Mouse (Mus musculus): ENCODE measurements around the gene Immp2l.

The Immp2l gene

GRCm38 (mm10) chr12:41050945-41051344, 27.1 kb downstream of the Immp2l start:
- no peak for DNase-seq (ENCODE audit: low read depth)

DNA sequence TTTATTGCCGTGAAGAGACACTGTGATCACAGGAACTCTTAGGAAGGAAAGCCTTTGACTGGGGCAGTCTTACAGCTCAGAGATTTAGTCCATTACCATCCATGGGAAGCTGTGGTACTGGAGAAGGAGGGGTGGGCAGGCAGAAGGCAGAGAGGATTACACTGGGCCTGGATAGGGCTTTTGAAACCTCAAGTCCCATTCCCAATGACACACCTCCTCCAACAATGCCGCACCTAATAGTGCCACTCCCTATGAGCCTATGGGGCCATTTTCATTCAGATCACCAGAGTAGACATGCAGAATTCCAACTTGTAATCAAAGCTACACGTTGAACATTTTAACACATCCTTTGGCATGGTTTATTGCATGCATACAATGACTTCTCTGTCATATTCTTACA, 29.0 kb downstream of the Immp2l start:
- DNase-seq (ENCODE audit: low read depth), result no peak

DNA sequence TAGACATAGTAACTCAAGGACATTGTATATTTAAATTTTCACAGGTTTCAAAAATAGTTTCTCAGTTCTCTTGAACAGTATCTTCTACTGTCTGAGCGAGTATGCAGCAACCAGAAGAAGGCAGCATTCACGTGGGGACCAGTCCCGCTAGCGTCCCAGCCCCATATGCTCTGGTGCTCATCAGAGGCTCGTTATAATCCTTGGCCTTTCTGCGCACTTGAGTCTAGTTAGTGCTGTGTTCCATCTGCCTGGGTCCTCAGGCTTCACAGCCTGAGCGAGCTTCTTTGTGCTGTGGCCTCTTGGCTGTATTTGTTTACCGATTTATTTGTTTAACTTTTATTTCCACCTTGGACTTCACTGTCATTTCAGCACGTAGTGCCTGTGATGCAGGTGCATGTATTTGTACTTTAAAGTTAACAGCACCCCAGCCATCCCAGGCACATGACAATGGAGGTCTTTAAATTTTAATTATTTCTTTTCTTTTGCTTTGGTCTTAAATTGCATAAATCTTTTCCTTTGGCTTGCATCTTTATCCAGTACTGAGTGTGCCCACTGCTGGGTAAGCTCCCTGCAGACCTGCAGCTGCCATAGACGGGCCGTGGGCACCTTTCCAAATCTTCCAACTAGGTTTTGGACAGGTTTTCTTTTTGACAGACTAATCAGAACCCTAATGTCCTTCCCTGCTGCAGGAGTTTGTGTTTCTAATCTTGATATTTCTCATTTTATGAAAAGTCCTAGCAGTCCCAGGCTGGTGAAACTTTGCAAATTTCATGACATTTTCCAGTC, 30.3 kb downstream of the Immp2l start:
- no peak for DNase-seq (ENCODE audit: low read depth)

GRCm38 (mm10) chr12:41055941-41056340, 32.1 kb downstream of the Immp2l start:
- no peak for DNase-seq (ENCODE audit: low read depth)

DNA sequence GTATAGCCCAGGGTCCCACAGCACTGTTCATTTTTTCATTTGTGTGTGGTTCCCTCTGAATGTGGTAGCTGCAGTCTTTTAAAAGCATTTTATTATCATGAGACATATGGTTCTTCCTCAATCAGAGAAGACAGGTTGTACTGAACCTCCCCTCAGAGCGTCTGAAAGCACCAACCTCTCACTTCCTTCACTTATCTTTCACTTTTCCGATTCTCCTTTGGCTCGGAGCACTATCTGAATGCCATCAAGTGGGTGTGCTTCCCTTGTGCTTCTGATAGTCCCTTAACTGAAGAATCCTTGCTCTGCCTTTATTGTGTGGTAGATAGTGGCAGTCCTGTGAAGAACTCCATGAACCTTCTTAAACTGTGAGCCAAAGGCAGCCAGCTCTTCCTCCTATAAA, 39.4 kb downstream of the Immp2l start:
- DNase-seq (ENCODE audit: low read depth), result no peak

- DNase-seq (ENCODE audit: low read depth), result no peak
Observed at GRCm38 (mm10) chr12:41081843-41082242, 58.0 kb downstream of the Immp2l start.

DNA sequence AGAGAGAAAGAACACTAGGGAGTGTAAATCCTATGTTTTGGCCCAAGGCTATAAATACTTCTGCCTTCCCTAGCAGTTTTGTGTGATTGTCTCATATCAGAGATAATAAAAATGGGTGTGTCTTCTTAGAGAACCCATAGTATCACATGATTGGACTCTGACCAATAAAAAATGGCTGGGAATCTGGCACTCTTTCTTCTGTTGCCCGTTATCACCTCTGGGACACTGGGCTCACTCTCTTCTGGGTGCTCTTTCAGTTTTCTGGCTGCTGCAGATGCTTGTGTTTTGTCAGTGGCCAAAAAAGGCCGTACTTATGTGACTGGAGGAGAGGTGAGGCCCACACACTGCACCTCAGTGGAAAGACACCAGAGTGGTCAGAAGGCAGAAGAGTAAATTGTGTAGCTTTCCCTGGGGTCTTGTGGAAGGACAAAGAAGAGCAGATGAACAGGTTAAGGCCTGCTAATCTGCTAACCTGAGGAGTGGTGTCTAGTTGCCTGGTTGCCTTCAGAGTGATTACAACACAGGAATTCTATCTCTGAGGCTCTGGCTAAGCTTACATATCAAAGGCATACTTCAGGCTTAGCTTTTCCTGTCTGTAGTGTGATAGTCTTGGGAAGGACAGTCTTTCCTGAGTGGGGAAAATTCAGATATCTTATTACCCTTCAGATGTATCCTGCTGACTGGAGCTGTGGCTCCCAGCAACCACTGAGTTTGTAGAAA, 60.6 kb downstream of the Immp2l start:
- no peak for DNase-seq (ENCODE audit: low read depth)

DNA sequence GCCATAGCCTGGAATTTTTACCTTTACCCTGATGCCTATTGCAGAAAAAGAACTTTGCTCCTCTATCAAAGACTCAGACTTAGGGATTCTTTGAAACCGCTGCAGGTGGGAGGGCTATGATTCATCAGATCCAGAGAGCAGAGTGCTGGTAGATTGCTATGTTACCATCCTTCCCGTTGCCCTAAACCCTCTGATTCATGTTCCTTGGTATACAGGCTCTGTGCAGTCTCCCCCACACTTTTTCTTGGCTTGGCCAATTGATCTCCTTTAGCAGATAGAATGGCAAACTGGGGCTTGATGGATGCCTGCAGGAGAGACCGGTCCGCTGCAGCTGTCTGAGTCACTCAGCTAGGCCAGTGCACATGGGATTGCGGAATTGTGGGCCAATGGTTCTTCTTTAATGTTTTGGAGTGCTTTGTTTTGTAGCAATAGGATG, 66.1 kb downstream of the Immp2l start:
- DNase-seq (ENCODE audit: low read depth), result peak; percentile 3

- no peak for DNase-seq (ENCODE audit: low read depth)
Observed at GRCm38 (mm10) chr12:41090771-41091170, 66.9 kb downstream of the Immp2l start.

- no peak for DNase-seq (ENCODE audit: low read depth)
Observed at GRCm38 (mm10) chr12:41091316-41091715, 67.4 kb downstream of the Immp2l start.

DNA sequence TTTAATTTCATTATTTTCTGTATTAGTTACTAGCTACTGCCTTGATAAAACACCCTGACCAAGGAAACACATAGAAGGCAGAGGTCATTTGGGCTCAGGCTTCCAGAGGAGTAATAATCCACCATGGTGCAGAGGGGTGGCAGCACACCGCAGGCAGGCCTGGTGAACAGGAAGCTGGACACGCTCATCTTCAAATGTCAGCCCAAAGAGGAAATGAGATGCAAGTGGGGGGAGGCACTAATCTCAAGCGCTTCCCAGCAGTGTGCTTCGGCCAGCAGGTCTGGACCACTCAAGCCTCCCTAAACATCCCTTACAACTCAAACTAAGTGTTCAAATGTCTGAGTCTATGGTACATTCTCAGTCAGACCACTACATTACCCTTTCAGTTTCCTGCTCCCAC, 72.2 kb downstream of the Immp2l start:
- DNase-seq (ENCODE audit: low read depth), result no peak

DNA sequence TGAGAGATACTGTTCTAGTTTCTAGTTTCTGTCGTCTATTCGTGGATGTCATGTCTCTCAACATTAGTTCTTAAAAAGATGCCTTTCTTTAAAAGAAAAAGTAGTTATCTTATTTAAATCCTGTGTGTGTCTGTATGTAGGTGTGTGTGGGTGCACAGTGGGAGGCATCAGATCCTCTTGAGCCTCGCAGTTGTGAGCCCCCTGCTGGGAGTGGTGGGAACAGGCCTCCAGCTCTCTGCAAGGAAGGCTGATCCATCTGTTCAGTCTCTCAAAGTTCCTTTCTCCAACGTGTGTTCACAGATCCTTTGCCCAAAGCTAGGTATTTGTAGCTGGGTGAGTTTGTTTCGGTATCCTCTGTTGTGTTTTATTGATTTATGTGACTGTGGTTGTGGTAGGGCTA, 73.5 kb downstream of the Immp2l start:
- peak; percentile 56 for DNase-seq (ENCODE audit: low read depth)

- DNase-seq (ENCODE audit: low read depth), result no peak
Observed at GRCm38 (mm10) chr12:41109011-41109410, 85.1 kb downstream of the Immp2l start.

GRCm38 (mm10) chr12:41111456-41111855, 87.6 kb downstream of the Immp2l start:
- DNase-seq (ENCODE audit: low read depth), result peak; percentile 20

- DNase-seq (ENCODE audit: low read depth), result no peak
Observed at GRCm38 (mm10) chr12:41112137-41112536, 88.2 kb downstream of the Immp2l start.

DNA sequence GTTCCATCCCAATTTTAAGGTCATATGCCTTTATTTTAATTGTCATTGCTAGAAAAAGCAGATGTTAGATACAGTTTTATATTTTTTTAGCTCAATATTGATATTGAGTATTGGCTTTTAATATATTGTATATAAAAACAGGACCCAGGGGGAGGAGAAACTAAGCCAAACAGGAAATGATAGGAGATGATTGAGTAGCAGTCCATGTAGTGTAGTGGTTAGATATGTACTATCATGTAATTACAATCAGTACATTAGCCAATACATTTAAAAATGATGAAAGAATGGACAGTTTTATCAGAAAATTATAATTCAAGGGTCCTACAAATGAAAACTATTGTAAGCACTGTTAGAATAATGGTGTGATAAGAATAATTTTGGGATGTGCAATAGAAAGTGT, 94.5 kb downstream of the Immp2l start:
- DNase-seq (ENCODE audit: low read depth), result no peak

GRCm38 (mm10) chr12:41119657-41120056, 95.8 kb downstream of the Immp2l start:
- DNase-seq (ENCODE audit: low read depth), result no peak

- no peak for DNase-seq (ENCODE audit: low read depth)
Observed at GRCm38 (mm10) chr12:41123207-41123606, 99.3 kb downstream of the Immp2l start.

DNA sequence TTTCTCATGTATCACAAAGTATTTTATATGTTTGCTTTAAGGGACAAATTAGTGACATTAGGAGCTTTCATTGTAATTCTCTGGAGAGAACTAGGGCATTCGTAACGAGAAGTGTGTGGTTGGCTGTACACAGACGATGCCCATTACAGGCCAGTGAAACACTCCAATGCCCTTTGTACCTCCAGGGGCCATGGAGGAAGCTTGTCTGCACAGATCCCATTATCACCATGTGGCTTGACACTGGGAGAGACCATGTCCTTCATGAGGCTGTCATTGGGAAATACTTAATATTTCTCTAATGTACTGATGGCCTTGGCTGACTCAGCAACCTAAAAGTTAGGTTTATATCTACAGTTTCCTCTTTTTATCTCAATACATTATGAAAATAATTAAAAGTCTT, 111.0 kb downstream of the Immp2l start:
- no peak for DNase-seq (ENCODE audit: low read depth)

DNA sequence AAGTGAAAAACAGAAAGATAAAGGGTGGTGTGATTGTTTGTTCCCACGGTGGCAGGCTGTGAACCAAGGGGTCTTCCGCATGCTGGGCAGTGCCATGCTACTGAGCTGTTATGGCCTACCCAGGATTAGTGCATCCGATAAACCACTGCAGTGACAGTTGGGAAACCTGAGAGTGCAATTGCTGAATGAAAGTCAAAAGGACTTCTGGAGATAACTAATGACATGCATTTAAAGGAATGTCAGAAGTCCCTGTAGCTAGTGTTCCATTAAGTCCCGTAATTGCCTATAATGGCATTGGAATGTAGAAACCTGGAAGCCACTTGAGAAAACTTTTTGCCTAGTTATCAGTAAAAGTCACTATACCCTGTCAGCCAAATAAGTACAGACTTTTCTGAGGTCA, 135.7 kb downstream of the Immp2l start:
- no peak for DNase-seq (ENCODE audit: low read depth)

- DNase-seq (ENCODE audit: low read depth), result peak; percentile 11
Observed at GRCm38 (mm10) chr12:41167802-41168201, 143.9 kb downstream of the Immp2l start.

DNA sequence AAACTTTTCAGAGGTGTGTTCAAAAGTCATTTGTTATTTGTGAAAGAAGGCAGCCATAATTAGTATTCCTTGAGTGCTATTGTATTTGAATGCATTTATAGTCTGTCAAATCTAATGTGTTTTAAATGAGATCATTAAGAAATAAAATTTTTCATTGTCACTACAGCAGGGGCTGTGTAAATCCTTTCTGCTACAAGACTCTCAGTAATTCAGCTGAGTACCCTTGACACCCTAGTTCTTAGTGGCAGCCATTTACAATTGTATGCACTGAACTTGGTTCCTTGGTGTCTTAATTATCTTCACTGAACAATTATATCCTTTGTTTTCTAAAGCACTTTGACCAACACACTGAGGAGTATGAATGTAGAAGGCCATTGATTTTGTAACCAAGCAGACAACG, 146.2 kb downstream of the Immp2l start:
- no peak for DNase-seq (ENCODE audit: low read depth)

- DNase-seq (ENCODE audit: low read depth), result no peak
Observed at GRCm38 (mm10) chr12:41182856-41183255, 159.0 kb downstream of the Immp2l start.

GRCm38 (mm10) chr12:41185060-41185459, 161.2 kb downstream of the Immp2l start:
- DNase-seq (ENCODE audit: low read depth), result no peak
